Mouse (Mus musculus) brain, adult 10 weeks (tissue): ENCODE measurements around the gene Rint1. TPM values are rescaled to one million over a fixed set of nuclear protein-coding genes. Genes with fewer than 3 reads are reported as not detected.

Experiments used
- polyA plus RNA-seq: library from polyadenylated mRNA; stranded (reverse); fragments of 350-450 nt; fragmentation: Illumina TruSeq; extraction: RNeasy Lipid Tissue Mini Kit (QIAGEN cat#74804); gene quantifications from one replicate; pipeline ENCODE4 v1.2.3, GENCODE M21; 2015; ENCODE audit warnings: low read depth, low replicate concordance

Gene Rint1
- polyA plus RNA-seq: 16.9 TPM

DNA sequence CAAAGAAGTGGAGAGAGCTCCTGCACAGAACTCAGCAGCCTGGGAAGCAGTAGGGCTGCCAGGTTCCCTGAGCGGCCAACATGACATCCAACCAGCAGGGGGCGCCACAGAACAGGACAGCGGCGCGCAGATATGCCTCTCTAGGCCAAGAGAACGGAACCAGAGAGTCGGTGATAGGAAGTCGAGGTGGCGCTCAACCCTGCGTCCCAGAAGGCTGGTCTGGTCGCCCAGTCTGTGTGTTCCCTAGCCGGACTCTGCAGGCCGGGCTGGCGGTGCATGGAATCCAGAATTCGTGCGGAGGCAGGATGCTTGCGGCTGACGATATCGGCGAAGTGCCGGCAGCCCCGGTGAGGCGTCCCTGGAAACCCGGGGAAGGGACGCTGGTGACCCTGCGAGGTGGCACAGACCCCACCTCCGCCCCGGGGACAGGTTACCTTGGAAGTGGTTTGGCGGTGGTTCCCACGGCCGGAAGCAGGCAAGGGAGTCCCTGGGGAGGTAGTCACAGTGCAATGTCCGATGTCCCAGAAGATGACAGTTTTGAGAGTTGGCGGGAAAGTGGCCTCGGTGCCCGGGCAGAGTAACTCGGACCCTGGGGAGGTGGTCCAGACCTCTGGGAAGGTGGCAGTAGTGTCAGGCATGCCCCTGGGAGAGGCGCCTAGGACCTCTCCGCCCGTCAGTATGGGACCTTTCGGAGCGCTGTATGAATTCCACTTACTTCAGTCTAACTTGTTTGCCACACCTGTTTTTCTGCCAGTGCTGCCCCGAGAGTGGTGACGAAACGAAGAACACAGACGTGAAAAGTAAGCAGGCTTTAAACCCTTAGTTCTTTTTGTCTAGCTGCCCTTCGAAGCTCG lies at the start of gene Rint1:
Gene Rint1 (plus strand): TSS at position 176 of the 854 bp plus-strand sequence.

DNA sequence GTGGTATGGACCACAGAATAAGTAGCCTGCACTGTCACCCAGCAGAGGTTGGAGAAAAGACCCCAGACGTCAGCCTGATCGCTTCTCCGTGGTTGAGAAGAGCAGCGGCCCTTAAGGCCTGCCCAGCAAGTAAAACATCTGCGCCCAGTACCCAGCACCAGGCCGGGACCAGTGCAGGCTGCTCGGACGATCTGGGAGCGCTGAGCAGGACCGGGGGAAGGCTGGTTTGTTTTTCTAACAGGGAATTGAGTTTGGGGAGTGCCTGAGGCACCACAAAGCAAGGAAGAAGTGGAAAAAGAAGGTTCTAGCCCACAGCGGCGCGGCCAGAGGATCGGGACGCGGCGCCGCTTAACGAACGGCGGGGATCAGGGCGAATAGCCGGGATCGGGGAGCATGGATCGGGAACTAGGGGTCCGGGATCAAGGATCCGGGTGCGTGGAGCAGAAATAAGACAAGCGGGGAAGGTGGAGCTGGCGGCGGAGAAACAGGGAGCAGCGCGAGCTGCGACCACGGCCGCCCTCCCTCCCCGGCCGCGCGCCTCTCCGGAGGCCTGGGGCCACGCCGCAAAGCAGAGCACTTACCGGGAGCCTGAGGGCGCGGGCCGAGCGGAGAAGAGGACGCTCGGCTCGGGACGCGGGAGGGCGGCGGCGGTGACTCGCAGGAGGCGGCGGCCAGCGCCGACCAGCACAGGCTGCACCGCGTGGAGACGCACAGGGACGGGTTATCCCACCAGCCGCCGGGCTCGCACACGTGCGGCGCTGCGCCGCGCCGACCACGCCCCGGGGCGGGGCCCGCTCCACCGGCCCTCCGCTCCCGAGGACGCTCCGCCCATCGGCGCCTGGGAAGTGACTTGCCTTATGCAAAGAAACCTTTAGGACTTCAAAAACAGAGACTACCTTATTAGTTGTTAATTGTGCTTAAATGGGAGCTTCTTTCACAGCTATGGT lies 4.3 kb upstream of the Rint1 start, which contains the start of gene Pus7:
Gene Pus7 (minus strand): TSS at position 781 of the 947 bp plus-strand sequence.

DNA sequence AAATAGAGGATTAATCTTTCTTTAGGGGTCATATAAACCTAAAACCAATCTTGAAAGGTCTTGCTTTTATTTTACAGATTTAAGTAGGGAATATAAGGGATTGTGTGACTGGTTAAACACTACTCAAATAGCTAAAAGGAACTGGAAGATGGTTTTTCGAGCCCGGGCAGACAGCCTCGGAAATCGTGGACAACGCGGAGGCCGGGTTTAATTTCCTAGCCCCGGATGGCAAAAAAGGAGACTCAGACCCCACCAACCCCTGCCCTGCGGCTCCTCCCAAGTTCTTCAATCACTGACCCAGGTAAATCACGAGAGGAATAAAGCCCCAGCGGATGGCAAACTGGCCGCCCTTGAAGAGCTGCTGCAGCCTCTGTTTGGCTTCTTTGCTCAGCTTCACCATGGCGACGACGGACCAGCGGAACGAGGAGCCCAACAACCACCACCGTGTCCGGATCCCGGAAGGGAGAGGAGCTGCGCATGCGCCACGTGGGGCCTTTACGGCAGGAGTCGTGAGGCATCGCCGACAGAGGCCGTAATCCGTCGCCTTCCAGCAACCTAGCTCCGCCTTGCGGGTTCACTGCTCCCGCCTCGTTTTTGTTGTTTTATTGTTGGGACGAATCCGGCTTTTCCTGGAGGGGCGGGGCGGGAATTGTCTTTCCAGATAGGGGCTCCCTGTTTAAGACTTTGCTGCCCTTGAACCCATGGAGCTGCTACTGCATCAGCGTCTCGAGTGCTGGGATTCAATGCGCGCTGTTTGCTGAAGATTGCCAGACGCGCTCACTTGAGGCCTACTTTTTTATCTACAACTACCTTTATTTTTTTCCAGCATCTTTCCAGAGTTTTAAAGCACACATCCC lies 56.4 kb downstream of the Rint1 start, which contains the start of gene Tomm7:
Gene Tomm7 (minus strand): TSS at position 488 of the 857 bp plus-strand sequence.

Other genes starting within 250 kb of the Rint1 start
- 136 TPM for gene Srpk2, start 103.1 kb upstream of the Rint1 start, polyA plus RNA-seq
- gene Pus7, start 4.0 kb upstream of the Rint1 start, polyA plus RNA-seq: 16.2 TPM
- gene Tomm7, start 56.5 kb downstream of the Rint1 start, polyA plus RNA-seq: 153 TPM
- 9.4 TPM for gene Fam126a, start 243.0 kb downstream of the Rint1 start, polyA plus RNA-seq